Mouse (Mus musculus) embryo, embryonic 11.5 days (tissue): Measurements from ENCODE around the gene Pla2g2d.

Experiments
- DNase-seq: peaks from one replicate; pipeline ENCODE4 v3.0.0-alpha.2; 2012; ENCODE audit warnings: low read depth, low spot score

Gene Pla2g2d

DNA sequence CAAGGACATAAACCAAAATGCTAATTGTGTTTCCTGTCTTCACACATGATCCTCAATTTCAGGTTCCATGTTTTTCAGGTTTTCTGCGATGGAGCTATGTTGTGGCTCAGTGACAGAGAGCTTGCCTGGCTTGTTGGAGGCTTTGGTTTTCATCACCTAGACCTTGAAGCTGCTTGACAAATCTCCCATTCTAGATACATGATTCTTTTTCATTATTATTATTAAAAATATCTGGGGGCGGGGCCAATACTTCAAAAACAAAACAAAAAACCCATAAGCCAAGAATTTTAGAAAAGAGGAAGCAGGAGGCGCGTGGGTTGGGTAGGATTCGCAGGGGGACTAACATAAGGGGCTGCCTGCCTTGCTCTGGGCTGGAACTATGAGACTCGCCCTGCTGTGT is at the start of gene Pla2g2d:
Pla2g2d (plus strand) TSS at position 301 of the 400 bp plus-strand sequence.
- DNase-seq, result no peak

DNA sequence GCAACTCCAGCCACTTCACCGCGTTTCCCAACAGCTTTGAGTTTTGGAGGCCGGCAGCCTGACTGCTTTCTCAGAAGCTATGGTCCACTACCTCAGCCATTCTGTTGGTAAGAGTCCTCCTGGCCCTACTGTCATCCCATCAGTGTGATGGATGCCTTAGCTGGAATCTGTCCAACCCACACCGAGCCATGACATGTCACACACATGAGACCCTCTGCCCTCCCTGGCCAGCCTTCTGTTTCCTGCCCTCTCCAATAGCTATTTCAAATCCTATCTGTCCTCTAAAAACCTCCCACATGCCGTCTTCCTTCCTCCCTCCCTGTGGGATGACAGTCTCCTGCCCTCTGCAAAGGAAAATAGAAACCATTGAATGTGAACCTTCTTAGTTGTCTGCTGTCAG is 49.8 kb upstream of the Pla2g2d start:
- no peak for DNase-seq

DNA sequence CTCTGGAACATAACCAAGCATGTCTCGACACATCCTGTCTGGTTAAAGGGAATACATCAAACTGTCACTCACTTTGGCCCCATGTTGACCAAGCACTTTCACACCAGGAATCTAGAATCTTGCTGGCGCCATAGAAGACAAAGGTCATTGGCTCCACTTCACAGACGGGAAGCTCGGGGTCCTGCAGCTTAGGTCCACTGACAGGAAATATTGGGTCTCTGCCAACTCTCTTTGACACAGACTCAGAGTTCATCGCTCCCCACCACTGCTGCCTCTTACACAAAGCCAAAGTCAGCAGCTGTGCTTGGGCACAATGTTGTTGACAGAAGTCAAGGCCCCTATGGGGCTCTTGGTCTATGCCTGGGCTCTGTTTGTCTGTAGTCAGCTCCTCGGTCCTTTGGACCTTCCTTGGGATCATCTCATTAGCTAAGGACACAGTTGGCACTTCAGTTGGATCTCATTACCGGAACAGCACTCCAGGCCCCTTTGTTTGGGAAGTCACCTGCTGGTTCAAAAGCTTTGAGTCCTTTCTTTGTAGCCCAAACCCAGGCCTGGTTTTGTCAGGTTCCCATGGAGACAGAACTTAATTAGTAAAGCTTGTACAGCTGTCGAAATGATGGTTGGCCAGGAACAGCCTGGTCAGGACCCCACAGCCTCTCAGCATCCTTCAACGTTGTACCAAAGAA is 46.4 kb upstream of the Pla2g2d start:
- no peak for DNase-seq

DNA sequence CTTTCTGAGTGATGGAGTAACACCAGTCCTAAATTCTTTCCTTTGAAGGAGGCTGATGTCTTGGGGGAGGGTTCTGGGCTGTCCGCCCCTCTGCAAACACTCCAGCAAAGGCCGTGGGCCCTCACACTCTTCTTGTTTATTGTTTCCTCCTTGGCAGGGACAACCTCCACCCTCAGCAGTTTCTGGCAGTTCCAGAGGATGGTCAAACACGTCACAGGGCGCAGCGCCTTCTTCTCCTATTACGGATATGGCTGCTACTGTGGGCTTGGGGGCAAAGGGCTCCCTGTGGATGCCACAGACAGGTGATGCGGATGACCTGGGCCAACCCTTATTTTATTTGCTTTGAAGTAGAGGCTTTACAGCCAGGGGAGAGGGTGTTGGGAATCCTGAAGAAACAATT is 41.4 kb upstream of the Pla2g2d start:
- DNase-seq, result no peak

DNA sequence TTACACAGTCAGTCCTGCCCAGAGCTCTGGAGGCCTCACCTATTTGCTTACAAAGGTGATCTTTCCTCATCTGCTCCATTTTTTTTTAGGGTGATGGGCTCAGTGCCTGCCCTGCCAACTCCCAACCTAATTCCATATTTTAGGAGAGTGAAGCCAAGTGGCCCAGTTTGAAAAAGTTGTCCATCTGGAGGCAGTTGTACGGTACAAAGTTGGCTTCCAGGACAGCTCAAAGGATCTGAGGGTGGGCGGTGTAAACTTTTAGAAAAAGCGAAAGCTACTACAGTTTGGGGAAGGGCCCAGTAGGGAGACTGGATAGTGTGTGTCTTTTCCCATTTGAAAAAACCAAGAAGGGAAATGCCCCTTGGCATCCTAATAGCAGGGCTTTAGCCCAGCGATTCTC is 40.7 kb upstream of the Pla2g2d start:
- DNase-seq, result no peak

DNA sequence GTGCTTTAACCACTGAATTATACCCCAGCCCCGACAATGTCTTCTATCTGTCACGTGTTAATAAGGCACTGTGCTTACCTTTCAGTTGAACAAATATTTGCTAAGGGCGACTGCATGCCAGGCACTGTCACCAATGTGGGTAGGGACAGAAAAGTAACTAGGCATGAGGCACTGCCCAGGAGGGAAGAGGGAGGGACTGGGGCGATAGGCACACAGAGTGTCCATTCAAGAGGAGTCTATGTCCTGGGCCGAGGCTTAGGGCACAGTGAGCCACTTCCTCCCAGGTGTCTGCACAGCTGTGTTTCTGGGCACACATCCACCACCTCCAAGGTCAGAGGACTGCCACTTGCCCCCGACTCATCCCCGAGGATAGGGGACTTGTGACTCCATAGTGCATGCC is 38.5 kb upstream of the Pla2g2d start, which contains the start of gene Ubxn10:
Ubxn10 (minus strand) TSS at position 137 of the 400 bp plus-strand sequence.
- DNase-seq, result no peak

DNA sequence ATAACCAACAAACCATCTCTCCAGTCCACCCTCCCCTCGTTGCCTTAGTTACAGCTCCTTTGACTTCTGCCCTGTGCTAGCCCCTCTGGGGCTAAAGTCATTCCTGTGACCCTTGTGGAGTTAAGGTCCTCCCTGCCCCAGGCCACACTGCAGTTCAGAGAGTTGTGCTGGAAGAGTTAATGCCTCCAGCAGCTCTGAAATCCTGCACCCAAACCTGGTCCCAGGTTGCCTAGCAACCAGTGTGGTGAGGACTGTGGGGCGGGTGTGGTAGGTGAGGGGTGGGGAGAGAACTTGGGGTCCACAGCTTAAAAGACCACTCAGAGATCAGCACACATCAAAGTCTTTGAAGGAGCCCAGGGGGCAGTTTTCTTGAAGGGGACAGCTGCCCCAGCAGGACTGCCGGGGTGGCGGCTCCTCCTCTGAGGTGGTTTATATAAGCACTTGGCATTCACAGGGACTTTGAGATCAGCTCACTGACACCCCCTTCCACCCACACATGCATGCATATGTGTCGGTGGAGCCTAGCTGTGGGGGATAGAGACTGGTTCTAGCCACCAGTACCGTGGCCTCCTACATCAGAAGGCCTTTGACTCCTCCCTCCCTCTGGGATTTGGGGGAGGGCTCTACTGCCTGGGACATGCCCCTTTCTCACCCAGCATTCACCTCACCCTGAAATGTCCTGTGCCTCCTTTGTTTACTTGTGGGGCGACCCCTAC is 36.2 kb upstream of the Pla2g2d start:
- DNase-seq, result no peak

DNA sequence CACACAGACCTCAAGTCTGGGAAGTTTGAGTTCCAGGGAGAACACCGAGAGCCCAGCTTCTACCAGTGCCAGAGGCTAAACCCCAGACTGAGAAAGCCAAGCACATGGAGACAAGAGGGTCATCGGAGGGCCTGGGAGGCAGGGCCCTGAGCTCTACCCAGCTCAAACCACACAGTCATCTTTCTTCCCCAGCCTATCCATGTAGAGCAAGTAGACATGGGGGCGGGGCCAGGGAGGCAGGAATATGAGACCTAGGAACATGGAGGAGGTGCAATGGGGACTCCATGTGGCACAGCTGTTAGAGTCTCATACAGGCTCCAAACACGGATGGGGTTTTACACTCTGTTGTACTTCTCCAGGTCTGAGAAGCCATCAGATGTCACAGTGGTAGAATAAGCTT is 29.7 kb upstream of the Pla2g2d start:
- no peak for DNase-seq

DNA sequence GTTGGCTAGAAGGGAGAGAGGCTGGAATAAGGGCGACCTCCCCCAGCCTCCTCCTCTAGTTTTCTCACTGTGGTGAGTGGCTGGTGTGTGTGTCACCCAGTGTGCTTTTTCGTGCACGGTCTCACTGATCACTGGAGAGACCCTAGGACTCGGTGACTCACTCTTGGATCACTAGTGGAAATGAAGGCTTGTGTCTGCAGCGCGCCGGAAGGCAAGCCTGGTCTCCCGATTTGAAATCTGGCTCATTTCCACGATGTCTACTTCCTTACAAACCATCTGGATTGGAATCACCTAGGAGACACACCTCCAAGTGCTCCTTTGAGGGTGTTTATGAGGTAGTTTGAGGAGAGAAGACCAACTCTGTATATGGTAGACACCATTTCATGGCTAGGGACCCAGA is 28.7 kb upstream of the Pla2g2d start:
- DNase-seq, result no peak

DNA sequence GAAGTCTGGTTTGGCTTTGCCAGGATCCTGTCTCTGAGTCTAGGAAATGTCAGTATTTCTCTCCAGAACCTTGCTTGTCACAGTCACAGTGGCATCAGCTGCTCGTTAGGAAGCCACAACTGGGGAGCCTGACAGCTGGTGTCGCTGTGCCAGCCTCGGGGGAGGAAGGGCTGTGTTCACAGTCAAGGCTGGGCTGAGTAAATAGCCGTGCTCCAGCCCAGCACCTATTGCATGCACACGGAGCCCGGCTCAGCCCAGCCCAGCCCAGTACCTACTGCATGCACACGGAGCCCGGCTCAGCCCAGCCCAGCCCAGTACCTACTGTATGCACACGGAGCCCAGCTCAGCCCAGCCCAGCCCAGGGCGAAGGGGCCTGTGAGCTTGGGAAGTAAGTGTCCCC is 27.7 kb upstream of the Pla2g2d start:
- DNase-seq, result no peak

DNA sequence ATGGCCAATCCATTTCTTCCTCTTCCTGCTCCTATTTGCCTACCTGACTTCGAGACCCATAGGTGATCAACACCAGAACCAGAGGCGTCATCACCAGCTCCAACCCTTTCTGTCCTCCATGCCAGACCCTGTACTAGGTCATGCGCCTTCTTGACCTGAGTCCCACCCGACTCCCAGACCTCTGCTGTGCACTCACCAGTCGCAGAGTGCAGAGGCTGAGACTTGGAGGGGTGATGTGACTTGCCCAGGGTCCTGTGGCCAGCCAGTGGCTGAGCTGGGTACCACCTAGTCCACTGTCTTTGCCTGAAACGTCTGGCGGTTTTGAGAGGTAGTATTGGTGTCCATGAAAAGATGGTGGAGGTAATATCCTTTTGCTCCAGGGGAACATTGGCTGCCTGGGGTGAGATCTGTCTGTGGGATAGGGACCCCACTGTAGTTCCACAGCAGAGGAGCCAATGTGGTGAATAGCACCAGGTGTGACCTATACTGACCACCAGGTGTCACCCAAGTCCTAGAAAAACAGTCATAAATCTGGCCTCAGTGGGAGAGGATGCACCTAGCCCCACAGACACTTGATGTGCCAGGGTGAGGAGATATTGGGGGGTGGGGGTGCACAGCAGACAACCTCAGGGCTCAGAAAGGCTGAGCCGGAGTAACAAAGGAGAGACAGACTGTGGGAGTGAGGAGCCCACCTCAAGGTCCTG is 27.0 kb upstream of the Pla2g2d start:
- no peak for DNase-seq

DNA sequence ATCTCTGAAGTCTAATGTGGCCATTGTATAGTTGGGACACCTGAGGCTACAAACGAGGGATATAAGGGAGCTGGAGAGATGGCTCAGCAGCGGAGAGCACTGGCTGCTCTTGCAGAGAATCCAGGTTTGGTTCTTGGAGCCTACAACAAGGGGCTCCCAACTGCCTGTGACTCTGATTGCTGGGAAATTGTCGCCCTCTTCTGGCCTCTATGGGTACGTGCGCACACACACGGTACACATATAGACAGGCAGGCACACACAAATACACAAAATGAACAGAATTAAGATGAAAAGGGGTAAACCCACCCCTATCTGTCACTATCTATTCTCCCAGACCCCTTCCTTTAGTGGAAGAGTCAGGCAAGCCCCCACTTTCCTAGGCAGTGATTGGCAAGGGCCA is 22.9 kb upstream of the Pla2g2d start:
- no peak for DNase-seq

DNA sequence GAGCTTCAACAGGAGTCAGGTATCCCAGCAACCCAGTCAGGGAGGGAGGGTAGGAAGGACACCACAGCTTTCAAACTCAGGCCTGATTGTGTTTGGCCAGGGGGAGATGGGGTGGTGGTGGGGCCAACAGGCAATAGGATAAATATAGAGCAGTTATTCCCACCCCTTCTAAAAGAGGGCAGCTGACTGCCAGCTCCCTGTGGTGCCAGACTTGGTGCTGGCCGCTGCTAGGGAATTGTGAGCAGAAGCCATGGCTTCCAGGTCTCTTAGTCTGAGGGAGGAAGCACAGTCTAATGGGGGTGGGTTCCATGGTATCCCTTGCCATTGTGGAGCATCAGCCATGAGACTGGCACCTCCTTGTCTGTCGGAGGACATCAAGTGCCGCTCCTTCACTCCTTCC is 21.9 kb upstream of the Pla2g2d start:
- DNase-seq, result no peak

DNA sequence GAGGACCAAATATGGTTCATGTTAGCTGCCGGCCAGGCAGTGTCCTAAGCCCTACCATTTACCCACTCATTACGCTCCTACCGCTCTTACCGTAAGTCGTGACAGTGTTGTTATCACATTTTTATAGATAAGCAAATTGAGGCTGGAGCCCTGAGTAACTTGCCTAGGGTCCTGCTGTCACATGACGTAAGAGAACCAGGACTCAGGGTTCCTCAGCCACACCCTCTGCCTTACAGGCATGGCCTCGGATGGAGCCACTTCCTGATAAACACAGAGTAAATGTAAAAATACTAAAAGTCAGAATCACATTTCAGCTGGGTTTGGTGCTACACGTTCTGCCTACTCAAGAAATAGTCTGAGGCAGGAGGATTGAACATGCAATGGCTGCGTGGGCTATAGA is 21.1 kb upstream of the Pla2g2d start:
- no peak for DNase-seq

DNA sequence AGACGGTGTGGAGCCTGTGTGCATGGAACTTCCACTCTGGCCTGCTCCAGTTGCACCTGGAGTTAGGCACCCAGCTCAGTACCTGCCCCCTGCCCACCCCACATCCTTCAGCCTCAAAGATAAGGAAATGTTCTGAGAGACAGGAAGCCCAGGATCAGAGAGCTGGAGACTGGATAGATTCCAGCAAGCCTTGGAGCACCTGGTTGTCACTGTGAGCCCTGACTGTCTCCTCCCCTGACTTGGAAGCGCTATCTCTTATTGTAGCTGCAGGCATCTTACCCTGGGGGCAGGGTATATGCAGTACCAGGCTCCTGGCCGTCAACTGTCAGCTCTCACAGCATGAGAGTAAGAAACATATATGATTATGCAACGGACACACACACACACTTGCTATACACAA is 20.1 kb upstream of the Pla2g2d start:
- no peak for DNase-seq

DNA sequence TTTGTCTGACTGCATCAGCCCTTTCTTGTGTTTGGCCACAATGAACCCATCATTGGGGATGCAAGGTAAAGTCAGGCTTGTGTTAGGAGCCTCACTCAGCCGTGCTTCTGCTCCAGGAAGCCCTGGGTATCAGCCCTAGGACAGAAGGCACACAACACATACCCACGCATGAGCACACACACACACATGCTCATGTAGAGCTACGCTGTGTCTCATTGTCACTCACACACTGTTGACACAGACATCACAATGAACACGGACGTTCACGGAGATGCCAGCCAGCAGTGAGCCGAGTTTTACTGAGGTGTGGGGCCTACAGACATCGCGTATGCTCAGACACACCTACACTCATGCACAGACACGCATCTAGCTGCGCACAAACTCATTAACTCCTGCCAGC is 19.6 kb upstream of the Pla2g2d start:
- DNase-seq, result no peak

DNA sequence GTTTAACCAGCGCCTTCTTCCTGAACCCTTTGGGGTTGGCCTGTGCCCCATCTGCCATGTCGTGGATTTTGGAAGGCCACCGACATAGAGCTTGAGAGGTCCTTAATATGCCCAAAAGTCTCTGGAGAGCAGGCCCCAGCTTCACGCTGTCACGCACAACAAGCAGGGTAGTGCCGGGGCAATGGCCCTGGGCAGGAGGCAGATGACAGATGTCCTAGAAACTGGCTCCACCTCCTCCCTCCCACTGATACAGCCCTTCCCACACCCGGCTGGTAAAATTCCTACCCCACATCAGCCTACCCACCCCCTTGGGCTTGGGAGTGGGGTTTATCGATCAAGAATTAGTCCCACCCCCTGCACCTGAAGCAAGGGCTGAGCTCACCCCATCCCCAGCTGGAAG is 18.1 kb upstream of the Pla2g2d start, which contains the start of gene Pla2g2f:
Pla2g2f (minus strand) TSS at position 211 of the 400 bp plus-strand sequence.
- no peak for DNase-seq

DNA sequence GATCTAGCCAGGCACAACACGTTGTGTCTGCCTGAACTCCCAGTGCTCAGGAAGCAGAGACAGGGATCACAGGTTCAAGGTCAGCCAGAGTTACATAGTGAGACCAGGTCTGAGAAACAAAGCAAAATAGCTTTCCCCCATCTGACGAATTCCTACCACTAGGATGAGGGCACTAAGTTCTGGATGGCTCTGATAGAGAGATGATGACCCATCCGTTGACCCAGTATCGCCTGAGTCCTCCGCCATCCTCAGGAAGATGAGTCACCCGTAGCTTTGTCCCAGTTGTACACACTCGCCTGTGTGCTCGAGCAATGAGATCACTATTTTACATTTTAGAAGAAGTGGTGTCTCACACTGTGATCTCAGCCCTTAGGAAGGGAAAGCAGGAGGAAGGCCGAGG is 13.3 kb upstream of the Pla2g2d start:
- DNase-seq, result no peak

DNA sequence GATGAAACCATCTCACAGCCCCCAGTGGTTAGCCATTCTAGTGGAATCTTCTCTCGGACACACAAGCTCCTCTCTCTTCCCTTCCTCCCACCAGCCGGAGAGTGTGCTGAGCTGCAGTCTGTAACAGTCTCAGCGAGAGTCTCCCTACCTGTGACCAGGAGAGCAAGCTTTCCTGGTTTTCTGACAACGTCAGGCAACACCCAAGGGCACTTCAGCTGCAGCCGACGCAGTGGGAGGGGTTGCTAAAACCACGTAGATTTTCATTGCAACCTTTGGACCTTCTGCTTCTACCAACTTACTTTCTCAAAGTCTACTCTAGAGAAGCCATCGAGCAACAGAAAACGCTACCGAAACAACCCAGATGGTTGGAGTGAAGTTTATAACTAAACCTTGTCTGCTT is 3.6 kb upstream of the Pla2g2d start:
- no peak for DNase-seq

DNA sequence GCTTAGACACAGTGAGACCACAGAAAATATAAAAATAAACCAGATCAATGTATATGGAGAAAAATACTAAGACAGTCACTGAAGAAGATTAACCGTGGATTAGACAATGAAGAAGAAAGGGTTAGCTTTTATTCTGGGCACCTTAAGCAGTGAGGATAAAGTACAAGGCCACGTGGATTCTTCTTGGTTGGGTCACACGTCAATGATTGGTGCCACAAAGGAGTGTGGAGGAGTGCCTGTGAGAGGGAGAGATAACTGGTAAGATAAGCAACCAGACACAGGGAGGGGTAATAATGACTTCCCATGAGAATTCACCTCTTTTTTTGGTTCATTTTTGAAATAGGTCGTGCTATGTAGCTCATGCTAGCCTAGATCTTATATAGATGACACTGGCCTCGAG is 3.1 kb upstream of the Pla2g2d start:
- no peak for DNase-seq

DNA sequence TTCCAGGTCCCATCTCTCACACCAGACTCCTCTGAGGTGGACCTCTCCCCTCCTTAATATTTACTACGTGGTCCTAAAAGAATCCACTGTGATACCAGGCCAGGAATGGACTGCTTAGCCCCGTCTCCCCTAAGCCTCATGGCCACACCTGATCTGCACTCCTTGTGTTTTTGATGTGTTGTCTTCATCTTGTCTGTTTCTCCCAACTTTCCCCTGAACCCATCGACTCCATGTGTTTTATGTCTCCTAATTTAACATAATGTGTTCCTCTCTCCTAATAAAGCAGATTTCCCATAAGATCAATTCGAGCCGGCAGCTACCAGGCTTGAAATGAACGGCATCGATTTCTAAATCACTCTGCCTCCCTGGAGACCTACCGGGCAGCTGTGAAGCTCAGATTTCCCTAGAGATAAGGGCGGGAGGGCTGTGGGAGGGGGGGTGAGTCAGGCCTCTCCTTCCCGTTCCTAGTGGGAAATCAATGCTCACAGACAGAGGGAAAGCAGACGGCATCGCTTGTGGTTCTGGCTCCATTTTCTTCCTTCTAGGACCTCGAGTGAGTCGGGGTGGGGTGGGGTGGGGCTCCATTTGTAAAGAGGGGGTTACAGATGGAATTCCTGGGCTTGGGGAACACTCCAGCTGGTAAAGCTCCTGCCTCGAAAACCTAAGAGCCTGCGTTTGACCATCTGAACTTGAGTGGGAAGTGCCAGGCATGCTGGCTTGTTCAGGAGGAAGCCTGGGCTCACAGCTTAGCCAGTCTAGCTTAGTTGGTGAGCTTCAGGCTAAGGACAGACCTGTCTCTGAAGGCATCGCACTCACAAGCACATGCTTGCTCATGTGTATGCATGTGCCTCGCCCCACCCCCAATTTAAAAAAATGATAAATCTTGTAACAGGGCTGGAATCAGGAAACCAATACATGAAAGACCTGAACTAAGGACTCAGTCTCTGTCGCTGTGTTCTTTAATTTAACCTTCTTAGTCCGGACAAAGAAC is 2.2 kb downstream of the Pla2g2d start:
- DNase-seq, result peak; percentile 13

DNA sequence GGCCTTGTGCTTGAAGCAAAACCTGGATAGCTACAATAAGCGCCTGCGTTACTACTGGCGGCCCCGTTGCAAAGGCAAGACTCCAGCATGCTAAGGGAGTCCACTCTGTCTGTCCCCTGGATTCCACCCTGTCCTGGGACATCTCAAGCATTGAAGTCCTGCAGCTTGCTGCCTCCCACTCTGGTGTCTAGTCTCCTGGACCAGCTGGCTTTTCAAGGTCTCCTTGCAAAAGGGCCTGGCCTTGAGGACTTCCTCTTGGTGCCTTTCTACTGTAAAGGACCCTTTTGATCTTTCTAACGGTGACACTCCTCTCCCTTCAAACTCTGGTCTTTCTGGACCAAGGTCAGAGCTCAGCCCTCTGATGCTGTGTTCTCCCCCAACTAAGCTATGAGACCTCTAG is 4.8 kb downstream of the Pla2g2d start:
- DNase-seq, result no peak
